Mouse (Mus musculus) R1 (cell line): ENCODE measurements at regions not wholly inside any gene's neighbourhood (a gene's known extent, or its start where the extent isn't known, plus 50 kb on each side); places are given as distances from the start of the nearest gene placed in this dataset.
A peak's percentile ranks its signal among the peaks of the same experiment; 100 is the strongest.

Experiments
- DNase-seq: peaks from one replicate; pipeline ENCODE4 v3.0.0-alpha.2; 2018; ENCODE audit warnings: low read depth, low spot score

GRCm38 (mm10) chr11:57432299-57432698 lies 86.1 kb downstream of the Fam114a2 start:
- DNase-seq, result no peak

- DNase-seq, result no peak
Measured at GRCm38 (mm10) chr11:57431886-57432285, 86.5 kb downstream of the Fam114a2 start.

GRCm38 (mm10) chr11:57426046-57426805 lies 92.2 kb downstream of the Fam114a2 start:
- peak; percentile 28 for DNase-seq

GRCm38 (mm10) chr11:57419416-57419815 lies 99.0 kb downstream of the Fam114a2 start:
- no peak for DNase-seq

GRCm38 (mm10) chr11:57416011-57416410 lies 102.4 kb downstream of the Fam114a2 start:
- no peak for DNase-seq

GRCm38 (mm10) chr11:57415167-57415566 lies 103.2 kb downstream of the Fam114a2 start:
- no peak for DNase-seq

GRCm38 (mm10) chr11:57414697-57415096 lies 103.7 kb downstream of the Fam114a2 start:
- no peak for DNase-seq

GRCm38 (mm10) chr11:57413271-57413670 lies 105.1 kb downstream of the Fam114a2 start:
- no peak for DNase-seq

- no peak for DNase-seq
Measured at GRCm38 (mm10) chr11:57412766-57413165, 105.7 kb downstream of the Fam114a2 start.

GRCm38 (mm10) chr11:57404172-57404571 lies 114.2 kb downstream of the Fam114a2 start:
- no peak for DNase-seq

- no peak for DNase-seq
Measured at GRCm38 (mm10) chr11:57401610-57402009, 116.8 kb downstream of the Fam114a2 start.

- no peak for DNase-seq
Measured at GRCm38 (mm10) chr11:57399366-57399765, 119.1 kb downstream of the Fam114a2 start.

GRCm38 (mm10) chr11:57396429-57396828 lies 122.0 kb downstream of the Fam114a2 start:
- no peak for DNase-seq

- no peak for DNase-seq
Measured at GRCm38 (mm10) chr11:57390826-57391225, 127.6 kb downstream of the Fam114a2 start.
